Mouse (Mus musculus) stomach, postnatal 0 days (tissue): ENCODE data around the gene Icosl. TPM values are rescaled to one million over a fixed set of nuclear protein-coding genes. Genes with fewer than 3 reads are reported as not detected.
"Not testable (repeated sequence)": the region's sequence is repeated elsewhere in the genome, so short reads cannot be mapped to it uniquely, and the experiment has no call there.

Source experiments
- ATAC-seq: fragments of 200-750 bp; cut with Nextera tagmentation; 2 replicates; pipeline ENCODE4 v1.8.0; 2017; ENCODE audit not compliant: low FRiP score, low TSS enrichment
- DNase-seq: peaks from one replicate; pipeline ENCODE4 v3.0.0-alpha.2; 2016; ENCODE audit warnings: low spot score
- H3K27ac ChIP-seq: fragments of 300-500 bp; sonication (generic); replicated peaks from 2 replicates; pipeline ENCODE4 v1.5.1; 2014; ENCODE audit warnings: mild to moderate bottlenecking, control low read depth
- H3K27me3 ChIP-seq: fragments of 300-500 bp; sonication (generic); 2 replicates; pipeline ENCODE4 v1.6.1; 2014; ENCODE audit warnings: low read length; ENCODE audit not compliant: control insufficient read depth, insufficient read depth
- H3K36me3 ChIP-seq: fragments of 300-500 bp; sonication (generic); 2 replicates; pipeline ENCODE4 v1.6.1; 2014; ENCODE audit warnings: low read length, mixed read lengths; ENCODE audit not compliant: control insufficient read depth, insufficient read depth
- H3K4me1 ChIP-seq: fragments of 300-500 bp; sonication (generic); replicated peaks from 2 replicates; pipeline ENCODE4 v1.6.1; 2014; ENCODE audit warnings: antibody characterized with exemption; ENCODE audit not compliant: control insufficient read depth, insufficient read depth
- H3K4me2 ChIP-seq: fragments of 300-500 bp; sonication (generic); replicated peaks from 2 replicates; pipeline ENCODE4 v1.6.1; 2014; ENCODE audit warnings: low read depth, mild to moderate bottlenecking, control low read depth, moderate library complexity
- H3K4me3 ChIP-seq: fragments of 300-500 bp; sonication (generic); 2 replicates; pipeline ENCODE4 v1.5.1; 2014; ENCODE audit warnings: low read depth, low read length, control low read depth
- H3K9ac ChIP-seq: fragments of 300-500 bp; sonication (generic); 2 replicates; pipeline ENCODE4 v1.6.1; 2014; ENCODE audit warnings: mild to moderate bottlenecking, low read length, control low read depth, mixed read lengths
- H3K9me3 ChIP-seq: fragments of 300-500 bp; sonication (generic); 2 replicates; pipeline ENCODE4 v1.6.1; 2016; ENCODE audit warnings: low read length; ENCODE audit not compliant: control insufficient read depth
- CTCF ChIP-seq: IDR thresholded peaks from 2 replicates; pipeline ENCODE4 v1.5.1; 2016; ENCODE audit warnings: antibody characterized with exemption, low read depth, mild to moderate bottlenecking, moderate library complexity
- EP300 ChIP-seq: optimal IDR thresholded peaks from 2 replicates; pipeline ENCODE3; 2016; ENCODE audit warnings: antibody characterized with exemption
- WGBS: fragments of 180-500 bp; shearing (Covaris S2); extraction: QIAGEN DNeasy Blood & Tissue Kit; methylation state at CpG from one replicate; pipeline ENCODE4 v1.1.7; 2014; 5-methylcytosine and 5-hydroxymethylcytosine counted together
- polyA plus RNA-seq: library from polyadenylated mRNA; unstranded; fragments of >200 nt; fragmentation: Nextera tagmentation; extraction: Ambion mirVana; gene quantifications from 2 replicates; pipeline ENCODE4 v1.2.1, GENCODE M21; 2015

Icosl gene
- polyA plus RNA-seq, 1 experiment from 2014 or later, result 4.8 TPM

GRCm38 (mm10) chr10:78114521-78115092, 45.5 kb downstream of the Icosl start:
- TF ChIP-seq CTCF, result no peak
- no peak for TF ChIP-seq EP300
- no peak overlapping the region for H3K4me2 ChIP-seq
- no peaks in the 10 kb centered on the region for H3K27me3 ChIP-seq
- 76% methylated on average over 4 of the region's 4 CpGs for WGBS
- no peak overlapping the region for H3K9ac ChIP-seq
- DNase-seq, result no peak
- H3K9me3 ChIP-seq, result no peaks in the 10 kb centered on the region
- H3K4me3 ChIP-seq, result no peak overlapping the region
- H3K27ac ChIP-seq, result no peak overlapping the region
- peak; percentile 16; the same call in 1 of the 2 replicates for ATAC-seq
- no peaks in the 10 kb centered on the region for H3K36me3 ChIP-seq
- no peaks in the 10 kb centered on the region for H3K4me1 ChIP-seq

GRCm38 (mm10) chr10:78115153-78115552, 46.1 kb downstream of the Icosl start:
- WGBS, result 81% methylated on average over 2 of the region's 2 CpGs
- no peak overlapping the region for H3K4me2 ChIP-seq
- no peaks in the 10 kb centered on the region for H3K27me3 ChIP-seq
- ATAC-seq (no peak), DNase-seq (no peak)
- no peak for TF ChIP-seq CTCF
- TF ChIP-seq EP300, result no peak
- no peak overlapping the region for H3K9ac ChIP-seq
- H3K4me3 ChIP-seq, result no peak overlapping the region
- H3K36me3 ChIP-seq, result no peaks in the 10 kb centered on the region
- H3K9me3 ChIP-seq, result no peaks in the 10 kb centered on the region
- no peak overlapping the region for H3K27ac ChIP-seq
- H3K4me1 ChIP-seq, result no peaks in the 10 kb centered on the region

GRCm38 (mm10) chr10:78119422-78119821, 50.3 kb downstream of the Icosl start:
- DNase-seq (no peak), ATAC-seq (no peak)
- Histone ChIP-seq H3K9ac (no peak overlapping the region), H3K27me3 (no peaks in the 10 kb centered on the region), H3K4me1 (no peaks in the 10 kb centered on the region), H3K4me2 (no peak overlapping the region), H3K36me3 (no peaks in the 10 kb centered on the region), H3K4me3 (no peak overlapping the region), H3K27ac (no peak overlapping the region), H3K9me3 (no peaks in the 10 kb centered on the region)
- TF ChIP-seq CTCF (no peak), EP300 (no peak)
- 92% methylated on average over 4 of the region's 4 CpGs for WGBS

GRCm38 (mm10) chr10:78124137-78124536, 55.0 kb downstream of the Icosl start:
- H3K9ac ChIP-seq, H3K27ac ChIP-seq, ATAC-seq, H3K27me3 ChIP-seq, H3K4me3 ChIP-seq, H3K4me2 ChIP-seq, H3K36me3 ChIP-seq, H3K9me3 ChIP-seq, H3K4me1 ChIP-seq: not testable (repeated sequence)
- peak; percentile 66 for DNase-seq
- 20% methylated on average over 6 of the region's 6 CpGs for WGBS

- H3K4me1 ChIP-seq, result not testable (repeated sequence)
These were observed 56.0 kb downstream of the Icosl start for GRCm38 (mm10) chr10:78125061-78125460.

GRCm38 (mm10) chr10:78126311-78126710, 57.2 kb downstream of the Icosl start:
- Histone ChIP-seq H3K9ac (no peak overlapping the region), H3K9me3 (no peaks in the 10 kb centered on the region), H3K4me3 (no peak overlapping the region), H3K27me3 (no peaks in the 10 kb centered on the region), H3K36me3 (no peaks in the 10 kb centered on the region), H3K27ac (no peak overlapping the region), H3K4me2 (no peak overlapping the region), H3K4me1 (peaks cover 3% of the 10 kb centered on the region; the same call in 1 of the 2 replicates)
- DNase-seq (no peak), ATAC-seq (no peak)
- no peak for TF ChIP-seq EP300
- no peak for TF ChIP-seq CTCF
- WGBS, result 87% methylated on average over 5 of the region's 5 CpGs

More at GRCm38 (mm10) chr10:78125061-78125460, 56.0 kb downstream of the Icosl start:
- not testable (repeated sequence) for ATAC-seq, H3K4me2 ChIP-seq, H3K36me3 ChIP-seq, H3K27me3 ChIP-seq, H3K9me3 ChIP-seq, DNase-seq, H3K27ac ChIP-seq, H3K9ac ChIP-seq, H3K4me3 ChIP-seq
- 65% methylated on average over 8 of the region's 8 CpGs for WGBS
